Mouse (Mus musculus) right cerebral cortex, postnatal 36 days (tissue): ENCODE data around the gene Arhgap42.

Source experiments
- DNase-seq, 2 experiments: peaks; one replicate each; pipeline ENCODE4 v3.0.0; 2022; ENCODE audit warnings: low spot score in 2 of 2, mixed read lengths in 1 of 2

Gene Arhgap42

GRCm38 (mm10) chr9:9143102-9143501 is 95.8 kb downstream of the Arhgap42 start:
- no peak for DNase-seq

GRCm38 (mm10) chr9:9142561-9142960 is 96.3 kb downstream of the Arhgap42 start:
- DNase-seq: no peak

GRCm38 (mm10) chr9:9142144-9142543 is 96.8 kb downstream of the Arhgap42 start:
- DNase-seq: no peak

- DNase-seq: no peak
Measured at GRCm38 (mm10) chr9:9128996-9129694, 109.8 kb downstream of the Arhgap42 start.

GRCm38 (mm10) chr9:9127041-9127755 is 111.7 kb downstream of the Arhgap42 start:
- DNase-seq: no peak

GRCm38 (mm10) chr9:9124156-9124555 is 114.7 kb downstream of the Arhgap42 start:
- no peak for DNase-seq

GRCm38 (mm10) chr9:9114266-9114665 is 124.6 kb downstream of the Arhgap42 start:
- DNase-seq: no peak

- DNase-seq: no peak
Measured at GRCm38 (mm10) chr9:9113847-9114246, 125.1 kb downstream of the Arhgap42 start.

GRCm38 (mm10) chr9:9112921-9113320 is 126.0 kb downstream of the Arhgap42 start:
- DNase-seq: no peak

- DNase-seq: no peak
Measured at GRCm38 (mm10) chr9:9107697-9108096, 131.2 kb downstream of the Arhgap42 start.

GRCm38 (mm10) chr9:9104761-9105160 is 134.1 kb downstream of the Arhgap42 start:
- peak in 1 of 2 experiments; percentile 20 for DNase-seq

- DNase-seq: peak in 1 of 2 experiments; percentile 41
Measured at GRCm38 (mm10) chr9:9102158-9102514, 136.8 kb downstream of the Arhgap42 start.

GRCm38 (mm10) chr9:9101482-9102157 is 137.3 kb downstream of the Arhgap42 start:
- peak; percentile 24 to 61 for DNase-seq

GRCm38 (mm10) chr9:9101055-9101454 is 137.8 kb downstream of the Arhgap42 start:
- no peak for DNase-seq

- no peak for DNase-seq
Measured at GRCm38 (mm10) chr9:9097835-9098234, 141.1 kb downstream of the Arhgap42 start.

GRCm38 (mm10) chr9:9096761-9097160 is 142.1 kb downstream of the Arhgap42 start:
- no peak for DNase-seq

GRCm38 (mm10) chr9:9093096-9093495 is 145.8 kb downstream of the Arhgap42 start:
- DNase-seq: no peak

GRCm38 (mm10) chr9:9083441-9083840 is 155.5 kb downstream of the Arhgap42 start:
- DNase-seq: no peak

- DNase-seq: no peak
Measured at GRCm38 (mm10) chr9:9052920-9053319, 186.0 kb downstream of the Arhgap42 start.

GRCm38 (mm10) chr9:9051184-9051583 is 187.7 kb downstream of the Arhgap42 start:
- peak in 1 of 2 experiments; percentile 19 for DNase-seq

- DNase-seq: no peak
Measured at GRCm38 (mm10) chr9:9049202-9049601, 189.7 kb downstream of the Arhgap42 start.

- DNase-seq: peak; percentile 22 to 34
Measured at GRCm38 (mm10) chr9:9041009-9041408, 197.9 kb downstream of the Arhgap42 start.
